Mouse (Mus musculus): ENCODE measurements around the gene Dusp22. TPM values are rescaled to one million over a fixed set of nuclear protein-coding genes. Genes with fewer than 3 reads are reported as not detected.
A peak's percentile ranks its signal among the peaks of the same experiment; 100 is the strongest.

Dusp22 gene
- polyA plus RNA-seq, 1 experiment from 2014 or later: 28.4 TPM

DNA sequence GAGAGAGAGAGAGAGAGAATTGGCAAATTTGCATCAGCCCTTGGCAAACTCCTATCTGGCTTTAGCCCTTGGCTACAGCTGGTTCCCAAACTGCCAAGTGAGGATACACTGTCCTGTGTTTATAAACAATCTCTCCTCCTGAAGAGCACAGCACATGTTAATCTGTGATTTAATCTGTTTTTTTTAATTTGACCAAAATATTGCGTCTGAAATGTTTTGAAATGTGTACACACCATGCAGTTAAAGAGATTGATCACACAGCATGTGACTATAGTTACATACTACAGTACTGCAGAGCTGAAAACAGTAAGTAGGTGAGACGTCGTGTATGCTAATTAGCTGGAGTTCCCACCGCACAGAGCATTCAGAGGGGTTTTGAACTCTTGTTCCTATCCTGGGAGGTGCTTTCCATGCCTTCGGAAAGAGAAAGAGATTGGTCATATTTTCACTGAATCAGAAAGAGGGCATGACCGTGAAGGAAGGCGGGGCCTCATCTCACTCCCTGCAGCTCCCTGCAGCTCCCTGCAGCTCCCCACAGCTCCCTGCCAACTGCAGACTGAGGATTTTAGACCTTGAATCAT lies 65.0 kb downstream of the Dusp22 start:
- no peaks in the 10 kb centered on the region for H3K9me3 ChIP-seq
- no peaks in the 10 kb centered on the region for H3K36me3 ChIP-seq
- peak overlapping the region; percentile 34; the same call in 1 of the 2 replicates for H3K4me2 ChIP-seq
- H3K4me3 ChIP-seq (replicated peaks): no peak overlapping the region
- H3K9ac ChIP-seq: no peak overlapping the region
- 21% methylated on average over 7 of the region's 7 CpGs for WGBS
- H3K4me1 ChIP-seq: peaks cover 6% of the 10 kb centered on the region; the same call in 1 of the 2 replicates
- H3K27me3 ChIP-seq (replicated peaks): no peaks in the 10 kb centered on the region
- H3K27ac ChIP-seq: 0 out of 2 replicates have a peak overlapping the region, but pooled peaks have one; percentile 11
- ATAC-seq (ENCODE audit: insufficient read depth, low FRiP score, low read depth): peak; percentile 28; the same call in 1 of the 2 replicates

DNA sequence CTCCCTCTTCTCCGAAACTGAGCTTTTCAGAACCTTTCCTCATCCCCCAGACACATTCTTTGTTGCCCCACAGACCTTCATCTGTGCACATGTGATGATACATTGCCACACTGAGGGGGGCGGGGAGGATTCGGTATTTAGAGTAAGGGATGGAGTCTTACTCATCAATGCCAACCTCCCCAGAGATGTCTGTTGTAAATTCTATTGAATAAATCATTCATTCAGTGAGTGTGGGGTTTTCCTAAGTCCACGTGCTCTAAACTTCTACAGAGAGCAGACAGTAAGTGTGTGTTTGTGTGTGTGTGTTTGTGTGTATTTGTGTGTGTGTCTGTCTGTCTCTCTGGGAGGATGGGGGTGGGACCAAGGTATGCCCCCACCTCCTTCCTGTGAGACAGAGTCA lies 67.1 kb downstream of the Dusp22 start:
- peaks cover 6% of the 10 kb centered on the region; the same call in 1 of the 2 replicates for H3K4me1 ChIP-seq
- no peaks in the 10 kb centered on the region for H3K36me3 ChIP-seq
- no peaks in the 10 kb centered on the region for H3K27me3 ChIP-seq (replicated peaks)
- H3K4me3 ChIP-seq (replicated peaks): no peak overlapping the region
- 86% methylated on average over 4 of the region's 4 CpGs for WGBS
- H3K27ac ChIP-seq: no peak overlapping the region
- H3K9ac ChIP-seq: no peak overlapping the region
- ATAC-seq (ENCODE audit: insufficient read depth, low FRiP score, low read depth): no peak
- no peak overlapping the region for H3K4me2 ChIP-seq
- H3K9me3 ChIP-seq: no peaks in the 10 kb centered on the region

DNA sequence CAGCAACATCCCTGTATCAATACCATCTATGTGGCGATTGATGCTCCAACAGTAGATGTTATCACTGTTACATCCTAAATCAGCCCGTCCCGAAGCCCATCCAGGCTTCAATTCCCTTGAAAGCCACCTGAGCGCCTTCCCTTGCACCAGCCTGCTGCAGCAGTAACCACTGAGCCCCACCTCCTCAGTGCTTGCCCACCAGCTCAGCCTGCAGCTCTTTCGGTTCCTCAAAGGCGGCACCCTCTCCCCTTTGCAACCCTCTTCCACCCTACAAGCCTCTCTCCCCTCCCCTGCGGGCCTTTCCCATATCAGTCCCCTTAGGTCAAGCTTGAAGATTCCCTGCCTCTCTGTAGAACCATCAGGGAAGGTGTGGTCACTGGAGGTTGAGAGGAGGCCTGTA lies 68.4 kb downstream of the Dusp22 start:
- no peak overlapping the region for H3K4me2 ChIP-seq
- H3K4me3 ChIP-seq (replicated peaks): no peak overlapping the region
- 89% methylated on average over 7 of the region's 7 CpGs for WGBS
- H3K36me3 ChIP-seq: no peaks in the 10 kb centered on the region
- H3K9me3 ChIP-seq: no peaks in the 10 kb centered on the region
- ATAC-seq (ENCODE audit: insufficient read depth, low FRiP score, low read depth): no peak
- H3K27ac ChIP-seq: no peak overlapping the region
- no peaks in the 10 kb centered on the region for H3K27me3 ChIP-seq (replicated peaks)
- peaks cover 3% of the 10 kb centered on the region; the same call in 1 of the 2 replicates for H3K4me1 ChIP-seq
- no peak overlapping the region for H3K9ac ChIP-seq

DNA sequence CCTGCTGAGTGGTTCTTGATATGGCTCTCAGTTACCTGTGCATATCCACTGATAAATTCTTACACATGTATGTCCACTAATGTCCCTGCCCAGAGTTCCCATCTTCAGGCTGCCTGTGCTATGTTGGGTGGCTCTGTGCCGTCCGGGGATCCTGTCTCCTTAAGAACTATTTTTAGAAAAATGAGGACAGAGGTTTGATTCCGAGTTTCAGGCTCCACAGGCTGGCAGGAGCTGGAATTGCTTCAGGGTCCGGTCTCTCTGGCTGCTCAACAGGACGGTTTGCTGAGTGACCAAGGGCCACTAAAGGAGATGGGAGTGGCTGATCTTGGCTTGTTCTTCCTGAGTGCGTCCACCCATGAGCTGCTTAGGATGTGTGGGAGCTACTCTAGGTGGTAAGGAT lies 69.4 kb downstream of the Dusp22 start:
- H3K4me1 ChIP-seq: peaks cover 3% of the 10 kb centered on the region; the same call in 1 of the 2 replicates
- 36% methylated on average over 6 of the region's 6 CpGs for WGBS
- H3K9ac ChIP-seq: no peak overlapping the region
- no peaks in the 10 kb centered on the region for H3K9me3 ChIP-seq
- no peaks in the 10 kb centered on the region for H3K27me3 ChIP-seq (replicated peaks)
- no peak overlapping the region for H3K4me2 ChIP-seq
- H3K4me3 ChIP-seq (replicated peaks): no peak overlapping the region
- H3K36me3 ChIP-seq: no peaks in the 10 kb centered on the region
- no peak for ATAC-seq (ENCODE audit: insufficient read depth, low FRiP score, low read depth)
- no peak overlapping the region for H3K27ac ChIP-seq

DNA sequence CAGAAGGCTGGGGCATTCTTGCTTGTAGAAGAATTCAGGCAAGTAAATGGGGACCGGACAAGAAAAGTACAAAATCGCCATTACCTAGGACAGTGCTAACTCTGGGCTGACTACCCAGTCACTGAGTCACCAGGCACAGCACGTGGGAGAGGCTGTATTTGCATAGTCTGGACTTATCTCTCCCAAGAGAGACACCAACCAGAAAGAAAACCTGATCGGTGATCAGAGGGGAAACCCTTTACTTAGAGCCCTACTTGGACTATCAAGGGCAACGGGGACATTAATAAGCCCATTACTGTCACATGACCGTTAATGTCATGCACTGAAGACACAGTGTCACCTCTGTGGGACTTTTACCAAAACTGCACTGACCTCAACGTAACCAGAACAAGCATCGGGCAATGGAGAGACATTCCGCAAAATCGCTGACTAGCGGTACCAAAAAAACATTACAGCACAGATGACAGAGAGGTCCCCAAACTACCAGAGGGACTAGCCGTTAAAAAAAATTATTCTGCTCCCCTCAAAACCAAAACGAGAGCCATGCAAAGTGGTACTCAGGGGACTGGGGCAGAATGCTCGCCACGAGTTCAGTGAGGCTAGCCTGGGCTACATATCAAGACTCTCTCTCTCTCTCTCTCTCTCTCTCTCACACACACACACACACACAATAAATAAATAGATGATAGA lies 70.5 kb downstream of the Dusp22 start:
- H3K4me3 ChIP-seq (replicated peaks): no peak overlapping the region
- no peak overlapping the region for H3K4me2 ChIP-seq
- H3K4me1 ChIP-seq: peaks cover 2% of the 10 kb centered on the region; the same call in 1 of the 2 replicates
- ATAC-seq (ENCODE audit: insufficient read depth, low FRiP score, low read depth): no peak
- H3K9me3 ChIP-seq: no peaks in the 10 kb centered on the region
- no peak overlapping the region for H3K9ac ChIP-seq
- H3K36me3 ChIP-seq: no peaks in the 10 kb centered on the region
- H3K27ac ChIP-seq: no peak overlapping the region
- 81% methylated on average over 15 of the region's 15 CpGs for WGBS
- no peaks in the 10 kb centered on the region for H3K27me3 ChIP-seq (replicated peaks)

DNA sequence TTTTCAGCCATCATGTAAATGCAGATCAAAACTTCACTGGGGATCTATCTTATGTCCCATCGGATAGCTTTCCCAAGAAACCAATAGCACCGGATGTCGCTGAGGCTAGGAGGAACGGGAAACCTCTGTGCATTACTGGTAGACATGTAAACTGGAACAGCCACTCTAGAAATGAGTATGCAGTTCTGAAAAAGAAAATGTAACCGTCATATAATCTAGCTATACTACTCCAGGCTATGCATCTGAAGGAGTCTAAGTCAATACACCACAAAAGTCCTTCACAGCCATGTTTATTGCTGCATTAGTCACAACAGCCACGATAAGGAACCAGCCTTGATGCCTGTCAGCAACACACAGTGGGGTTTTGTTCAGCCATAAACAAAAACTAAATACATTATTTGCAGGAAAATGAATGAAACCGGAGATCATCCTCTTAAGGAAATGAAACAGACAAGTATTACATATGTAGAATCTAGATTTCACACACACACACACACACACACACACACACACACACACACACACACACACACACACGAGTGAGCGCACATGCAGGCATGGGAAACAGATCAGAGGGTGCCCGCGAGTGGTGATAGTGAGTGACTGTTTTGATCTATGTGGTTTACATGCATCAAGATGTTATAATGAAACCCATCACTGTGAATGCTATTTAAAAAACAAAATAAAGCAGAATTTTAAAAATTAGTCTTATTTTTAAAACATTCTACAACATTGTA lies 73.1 kb downstream of the Dusp22 start:
- H3K36me3 ChIP-seq: no peaks in the 10 kb centered on the region
- no peaks in the 10 kb centered on the region for H3K9me3 ChIP-seq
- WGBS: 76% methylated on average over 11 of the region's 11 CpGs
- H3K27me3 ChIP-seq (replicated peaks): no peaks in the 10 kb centered on the region
- no peak overlapping the region for H3K9ac ChIP-seq
- ATAC-seq (ENCODE audit: insufficient read depth, low FRiP score, low read depth): no peak
- H3K4me3 ChIP-seq (replicated peaks): no peak overlapping the region
- H3K27ac ChIP-seq: no peak overlapping the region
- no peak overlapping the region for H3K4me2 ChIP-seq
- no peaks in the 10 kb centered on the region for H3K4me1 ChIP-seq

DNA sequence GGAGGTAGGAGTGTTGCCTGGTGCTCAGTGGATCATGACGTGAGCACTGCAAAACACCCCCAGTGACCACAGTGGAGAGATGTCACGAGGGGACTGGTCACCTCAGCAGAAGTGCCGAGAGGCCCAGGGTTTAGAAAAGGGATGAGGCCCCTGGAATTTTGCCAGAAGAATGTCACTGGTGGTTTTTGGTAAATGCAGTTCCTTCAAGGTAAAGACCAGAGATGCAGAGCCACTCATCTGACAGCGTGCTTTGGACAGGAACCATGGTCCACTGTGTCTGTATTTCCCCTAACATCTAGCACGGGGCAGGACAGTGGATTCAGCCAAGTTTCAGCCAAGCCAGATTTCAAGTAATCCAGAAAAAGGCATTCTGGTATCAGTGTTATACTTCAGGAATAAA lies 76.9 kb downstream of the Dusp22 start:
- Histone ChIP-seq H3K9me3 (no peaks in the 10 kb centered on the region), H3K4me1 (no peaks in the 10 kb centered on the region), H3K27me3 (replicated peaks) (no peaks in the 10 kb centered on the region), H3K4me3 (replicated peaks) (no peak overlapping the region), H3K36me3 (no peaks in the 10 kb centered on the region), H3K27ac (no peak overlapping the region), H3K9ac (no peak overlapping the region), H3K4me2 (no peak overlapping the region)
- WGBS: 80% methylated on average over 5 of the region's 5 CpGs
- no peak for ATAC-seq (ENCODE audit: insufficient read depth, low FRiP score, low read depth)

DNA sequence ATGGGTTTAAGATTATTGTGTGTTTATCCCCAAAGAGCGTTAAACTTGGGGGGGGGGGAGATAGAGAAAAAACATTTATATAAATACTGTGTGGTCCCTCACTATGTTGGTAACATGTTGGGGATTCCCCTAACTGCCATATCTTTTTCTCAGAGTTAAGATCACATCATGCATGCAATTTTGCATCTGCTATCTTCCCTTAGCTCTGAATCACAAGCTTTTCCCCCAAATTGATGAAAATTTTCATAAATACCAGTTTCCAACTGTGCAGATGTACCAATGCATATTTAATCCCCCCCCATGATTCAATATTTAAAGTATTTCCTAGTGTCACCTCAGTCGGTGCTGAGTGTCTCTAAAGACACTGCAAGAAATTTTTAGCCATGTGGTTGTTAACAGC lies 77.5 kb downstream of the Dusp22 start:
- Histone ChIP-seq H3K9ac (no peak overlapping the region), H3K4me3 (replicated peaks) (no peak overlapping the region), H3K27me3 (replicated peaks) (no peaks in the 10 kb centered on the region), H3K9me3 (no peaks in the 10 kb centered on the region), H3K36me3 (no peaks in the 10 kb centered on the region), H3K4me2 (no peak overlapping the region), H3K4me1 (no peaks in the 10 kb centered on the region), H3K27ac (no peak overlapping the region)
- no peak for ATAC-seq (ENCODE audit: insufficient read depth, low FRiP score, low read depth)
- 77% methylated on average over 2 of the region's 2 CpGs for WGBS

DNA sequence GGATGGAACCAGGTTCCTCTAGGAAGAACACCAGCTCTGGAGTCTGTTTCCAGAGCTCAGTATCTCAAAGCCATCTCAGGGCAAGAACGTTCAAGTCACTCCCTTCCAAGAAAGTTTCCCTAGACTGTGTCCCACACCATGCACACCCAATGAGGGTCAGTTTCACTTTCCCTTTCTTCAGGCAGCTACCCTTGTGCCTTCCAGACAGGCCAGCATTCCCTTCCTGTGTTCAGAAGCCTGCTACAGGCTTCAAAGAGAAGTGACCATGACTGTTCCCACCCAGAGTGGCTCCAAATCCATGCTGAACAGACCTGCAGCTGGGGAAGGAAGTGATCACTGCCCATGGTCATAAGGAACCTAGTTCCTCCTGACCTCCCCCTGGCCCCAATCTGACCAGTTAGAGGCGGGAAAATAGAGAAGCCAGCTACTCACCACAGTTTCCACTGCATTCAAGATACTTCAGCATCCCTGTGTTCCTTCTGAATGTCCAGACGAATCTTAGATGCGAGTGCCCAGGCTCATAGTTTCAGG lies 78.6 kb downstream of the Dusp22 start:
- H3K27me3 ChIP-seq (replicated peaks): 0 out of 2 replicates have a peak, but pooled peaks cover 3% of the 10 kb centered on the region
- no peaks in the 10 kb centered on the region for H3K9me3 ChIP-seq
- H3K9ac ChIP-seq: no peak overlapping the region
- H3K27ac ChIP-seq: no peak overlapping the region
- WGBS: 70% methylated on average over 4 of the region's 4 CpGs
- H3K36me3 ChIP-seq: no peaks in the 10 kb centered on the region
- H3K4me2 ChIP-seq: no peak overlapping the region
- H3K4me3 ChIP-seq (replicated peaks): no peak overlapping the region
- H3K4me1 ChIP-seq: no peaks in the 10 kb centered on the region
- no peak for ATAC-seq (ENCODE audit: insufficient read depth, low FRiP score, low read depth)

DNA sequence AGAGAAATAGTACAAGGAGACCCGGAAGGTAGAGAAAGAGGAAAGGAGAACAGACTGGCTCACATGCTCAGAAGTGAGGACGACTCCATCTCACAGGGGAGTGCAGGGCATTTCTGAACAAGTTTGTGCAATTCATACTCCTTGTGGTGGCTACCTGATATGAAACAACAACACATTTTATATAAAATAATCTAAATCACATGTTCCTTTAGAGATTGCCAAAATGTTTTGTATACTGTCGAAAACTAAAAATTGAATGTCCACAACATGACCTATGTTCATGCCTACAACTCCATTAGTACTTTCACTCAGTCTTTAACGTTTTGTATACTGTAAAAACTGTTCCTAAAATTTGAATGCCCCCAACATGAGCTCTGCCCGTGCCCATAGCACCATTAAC lies 81.4 kb downstream of the Dusp22 start:
- Histone ChIP-seq H3K27ac (no peak overlapping the region), H3K9me3 (no peaks in the 10 kb centered on the region), H3K4me2 (no peak overlapping the region), H3K4me3 (replicated peaks) (no peak overlapping the region), H3K27me3 (replicated peaks) (0 out of 2 replicates have a peak, but pooled peaks cover 3% of the 10 kb centered on the region), H3K36me3 (no peaks in the 10 kb centered on the region), H3K4me1 (no peaks in the 10 kb centered on the region), H3K9ac (no peak overlapping the region)
- 70% methylated on average over 5 of the region's 5 CpGs for WGBS
- no peak for ATAC-seq (ENCODE audit: insufficient read depth, low FRiP score, low read depth)

DNA sequence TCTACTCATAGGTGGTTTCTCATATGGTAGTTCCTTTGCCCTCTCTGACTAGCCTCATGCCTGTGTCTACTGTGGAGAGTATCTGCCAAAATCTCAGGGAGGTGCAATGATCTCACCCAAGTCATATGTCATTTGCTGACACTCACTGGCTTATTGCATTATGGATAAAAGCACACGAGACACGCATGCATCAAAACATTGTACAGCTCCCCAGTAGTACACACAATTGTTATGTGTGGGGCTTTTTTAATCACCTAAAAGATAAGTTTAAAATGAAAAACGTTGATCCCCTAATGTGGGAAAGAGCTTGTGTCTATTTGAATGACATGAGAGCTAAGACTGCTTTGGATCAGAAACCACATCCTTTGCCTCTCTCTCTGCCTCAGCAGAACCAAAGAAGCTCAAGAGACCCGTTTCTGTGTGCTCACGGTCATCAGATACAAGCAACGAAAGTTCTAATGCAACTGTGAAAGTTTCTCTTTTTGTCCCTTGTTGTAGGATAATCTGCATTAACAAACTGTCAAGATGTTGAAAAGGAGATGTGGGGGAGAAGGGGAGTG lies 82.7 kb downstream of the Dusp22 start:
- no peaks in the 10 kb centered on the region for H3K36me3 ChIP-seq
- H3K27ac ChIP-seq: no peak overlapping the region
- H3K4me2 ChIP-seq: no peak overlapping the region
- 69% methylated on average over 6 of the region's 6 CpGs for WGBS
- H3K27me3 ChIP-seq (replicated peaks): 0 out of 2 replicates have a peak, but pooled peaks cover 3% of the 10 kb centered on the region
- ATAC-seq (ENCODE audit: insufficient read depth, low FRiP score, low read depth): no peak
- no peak overlapping the region for H3K4me3 ChIP-seq (replicated peaks)
- H3K9me3 ChIP-seq: no peaks in the 10 kb centered on the region
- H3K9ac ChIP-seq: no peak overlapping the region
- H3K4me1 ChIP-seq: no peaks in the 10 kb centered on the region
